Mouse (Mus musculus) monocyte, adult 5-6 weeks (primary cell): ENCODE measurements at regions not wholly inside any gene's neighbourhood (a gene's known extent, or its start where the extent isn't known, plus 50 kb on each side); places are given as distances from the start of the nearest gene placed in this dataset.

Source experiments
- ATAC-seq: fragments of 153-309, 156-312 bp; replicated peaks from 2 replicates; pipeline ENCODE4 v1.8.0; 2017; ENCODE audit warnings: mild to moderate bottlenecking; ENCODE audit not compliant: low TSS enrichment, insufficient number of reproducible peaks, severe bottlenecking, poor library complexity, low FRiP score

DNA sequence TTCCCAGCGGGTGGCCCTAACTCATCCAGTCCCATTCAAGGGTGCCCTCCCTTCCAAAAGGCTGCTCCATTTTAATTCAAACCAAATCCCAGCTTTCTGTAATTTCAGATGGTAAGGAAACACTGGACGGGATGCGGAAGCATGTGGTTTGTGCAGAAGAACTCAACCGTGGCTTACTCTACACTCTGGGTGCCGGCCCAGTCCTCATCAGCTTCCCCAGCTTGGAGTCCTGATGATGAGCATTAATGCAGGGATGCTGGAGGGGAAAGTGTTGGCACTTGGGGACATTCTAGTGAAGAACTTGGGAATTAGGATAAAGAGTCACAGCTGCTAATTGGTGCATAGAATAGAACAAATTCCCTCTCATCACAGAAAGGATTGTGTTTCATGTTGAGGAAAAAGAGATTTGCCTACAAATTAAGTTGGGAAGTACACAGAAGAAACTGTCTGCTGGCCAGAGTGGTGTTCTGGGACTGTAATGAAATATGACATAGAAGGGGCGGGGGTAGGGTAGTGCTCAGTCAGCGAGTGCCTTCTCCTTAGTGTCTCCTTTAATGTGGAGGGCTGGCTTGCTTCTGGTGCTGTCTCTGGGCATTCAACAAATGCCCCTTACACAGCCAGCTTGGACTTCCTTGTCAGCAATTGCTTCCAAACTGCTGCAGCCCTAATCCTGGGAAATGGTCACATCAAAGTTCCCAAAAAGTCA lies 285.0 kb upstream of the Bmper start:
- no peak for ATAC-seq

DNA sequence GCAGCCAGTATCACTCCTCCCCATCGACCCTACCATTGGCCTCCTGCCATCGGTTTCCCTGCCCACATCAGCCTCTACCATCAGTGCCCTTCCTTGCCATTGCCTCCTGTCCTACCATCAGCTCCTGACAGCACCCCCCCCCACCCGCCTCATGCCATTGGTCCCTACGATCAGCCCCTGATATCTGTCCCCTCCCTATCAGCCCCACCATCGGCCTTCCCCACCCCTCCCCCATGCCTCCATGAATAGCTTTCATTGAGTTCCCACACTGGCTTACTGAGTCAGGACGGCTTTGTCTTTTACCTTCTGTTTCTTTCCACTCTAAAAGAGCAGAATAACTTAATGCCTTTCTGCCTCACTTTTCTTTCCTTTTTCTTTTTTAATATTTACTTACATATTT lies 277.9 kb upstream of the Bmper start:
- no peak for ATAC-seq

DNA sequence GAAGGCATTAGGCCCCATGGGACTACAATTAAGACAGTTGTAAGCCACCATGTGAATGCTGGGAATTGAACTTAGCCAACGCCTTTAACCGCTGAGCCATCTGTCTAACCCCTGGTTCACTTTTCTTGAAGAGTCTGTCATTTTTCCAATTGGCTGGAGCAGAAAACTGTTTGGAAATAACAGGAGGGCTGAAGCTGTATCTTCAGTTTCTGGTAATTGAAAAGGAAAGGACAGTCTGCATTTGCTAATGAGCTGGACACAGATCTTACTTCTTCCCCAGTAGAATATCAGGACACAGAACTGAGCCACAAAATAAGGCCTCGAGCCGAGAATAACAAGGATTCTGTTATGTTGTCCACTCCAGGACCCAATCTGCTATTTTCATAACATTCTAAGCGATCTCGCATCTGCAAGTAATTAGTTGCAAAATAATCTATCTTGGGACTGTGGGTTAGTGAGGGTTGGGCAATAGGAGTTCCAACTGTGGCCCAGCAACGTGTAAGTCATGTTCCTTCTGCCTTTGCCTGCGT lies 277.4 kb upstream of the Bmper start:
- ATAC-seq: peak; percentile 50; the same call in 1 of the 2 replicates

DNA sequence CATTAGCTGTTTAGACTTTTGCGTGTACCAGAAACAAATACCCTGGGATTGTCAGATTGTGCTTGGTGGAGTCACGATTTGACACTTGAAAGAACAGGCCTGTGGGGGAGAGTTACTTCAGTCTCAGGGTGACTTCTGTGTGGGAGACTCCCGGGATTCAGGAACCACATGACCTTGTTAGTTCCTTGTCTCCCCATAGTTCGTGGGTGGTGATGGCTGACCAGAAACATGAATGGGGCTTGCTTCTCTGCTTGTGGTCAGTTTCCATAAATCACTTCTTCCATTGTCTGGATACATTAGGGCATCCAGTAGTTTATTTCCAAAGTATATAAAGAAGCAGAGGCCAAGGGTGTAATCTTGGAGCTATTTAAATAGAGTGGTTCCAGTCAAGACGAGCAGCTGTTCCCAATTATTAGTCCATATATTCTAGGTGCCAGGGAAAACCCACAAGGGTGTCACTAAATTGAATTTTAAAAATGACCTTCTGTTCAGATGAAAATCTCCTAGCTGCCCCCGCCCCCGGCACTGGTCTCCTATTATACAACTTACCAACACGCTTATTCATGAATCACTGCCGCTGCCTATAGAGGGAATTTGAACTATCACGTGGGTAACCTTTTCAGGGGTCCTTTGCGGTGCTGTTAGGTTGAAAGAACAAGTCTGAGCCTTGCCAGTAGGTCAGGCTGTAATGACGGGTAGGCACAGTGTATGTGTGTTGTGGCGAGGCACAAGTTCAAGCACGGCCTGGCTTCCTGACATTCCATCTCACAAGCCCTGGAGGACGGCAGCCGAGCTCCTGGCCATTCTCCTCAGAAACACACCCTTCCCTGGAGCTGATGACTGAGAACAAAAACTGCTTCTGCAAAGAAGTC lies 270.1 kb upstream of the Bmper start:
- ATAC-seq: no peak

DNA sequence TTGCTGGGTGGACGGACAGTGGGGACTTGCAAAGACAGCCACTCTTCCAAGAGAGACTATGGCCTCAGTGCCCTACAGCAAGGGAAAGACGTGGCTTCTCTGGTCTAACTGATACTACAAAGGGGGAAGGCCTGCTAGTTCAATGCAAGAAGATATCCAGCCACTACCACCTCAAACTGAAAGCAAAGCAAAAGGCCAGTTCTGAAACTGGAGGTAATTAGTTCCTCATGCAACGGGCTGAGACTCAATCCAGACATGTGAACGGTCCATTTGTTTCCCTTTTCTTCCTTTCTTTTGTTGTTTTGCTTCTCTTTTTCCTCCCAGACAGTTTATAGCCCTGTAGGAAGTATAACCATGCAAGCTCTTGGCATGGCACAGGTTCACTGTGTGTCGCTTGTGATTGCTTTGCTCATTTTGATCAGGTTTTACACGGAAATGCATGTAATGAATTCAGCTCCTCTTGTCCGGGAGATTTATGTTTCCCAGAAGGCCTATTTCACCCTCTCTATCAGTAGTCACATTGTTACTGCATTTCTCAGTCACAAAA lies 260.5 kb upstream of the Bmper start:
- ATAC-seq: peak; percentile 40

- peak; percentile 64 for ATAC-seq
These were observed 251.6 kb upstream of the Bmper start for GRCm38 (mm10) chr9:22971312-22971711.

- no peak for ATAC-seq
These were observed 246.1 kb upstream of the Bmper start for GRCm38 (mm10) chr9:22976748-22977147.

DNA sequence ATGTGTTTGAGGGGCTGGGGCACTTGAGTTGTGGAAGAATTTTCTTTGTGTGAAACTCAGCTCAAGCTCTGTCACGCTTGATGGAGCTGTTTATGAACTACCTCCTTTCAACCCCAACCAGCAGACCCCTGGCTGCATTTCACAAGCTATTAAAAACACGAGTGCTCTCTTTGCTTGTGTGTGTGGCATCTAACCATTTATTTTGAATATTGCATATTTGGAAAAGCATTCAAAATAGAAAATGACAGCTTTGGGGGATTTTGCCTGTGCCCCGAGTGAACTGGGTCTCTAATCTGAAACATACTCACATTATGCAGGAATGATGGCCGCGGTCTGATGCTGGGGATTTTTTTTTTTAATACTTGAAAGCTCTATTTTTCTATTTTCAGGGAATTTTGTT lies 243.2 kb upstream of the Bmper start:
- no peak for ATAC-seq

DNA sequence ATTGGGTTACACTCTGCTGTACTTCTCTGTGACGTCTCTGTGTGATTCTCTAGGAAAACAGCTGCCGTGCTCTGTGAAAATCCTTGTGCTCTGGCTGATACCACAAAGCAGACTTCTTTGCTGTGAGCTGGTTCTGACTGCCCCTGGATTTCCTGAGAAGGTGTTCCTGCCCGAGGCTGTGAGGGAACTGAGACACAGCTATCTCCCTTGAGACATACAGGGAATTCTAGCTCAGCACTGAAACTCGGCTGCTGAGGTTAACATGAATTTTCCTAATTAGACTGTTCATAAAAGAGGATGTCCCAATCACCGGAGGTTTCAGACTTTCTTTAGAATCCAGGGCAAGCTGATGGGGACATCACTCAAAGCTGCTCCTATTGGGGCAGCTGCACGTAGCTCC lies 233.4 kb upstream of the Bmper start:
- no peak for ATAC-seq

- no peak for ATAC-seq
These were observed 229.3 kb upstream of the Bmper start for GRCm38 (mm10) chr9:22993531-22993930.

- ATAC-seq: no peak
These were observed 227.3 kb upstream of the Bmper start for GRCm38 (mm10) chr9:22995564-22995963.

GRCm38 (mm10) chr9:22998306-22998705 lies 224.6 kb upstream of the Bmper start:
- ATAC-seq: no peak

GRCm38 (mm10) chr9:22999181-22999580 lies 223.7 kb upstream of the Bmper start:
- no peak for ATAC-seq

DNA sequence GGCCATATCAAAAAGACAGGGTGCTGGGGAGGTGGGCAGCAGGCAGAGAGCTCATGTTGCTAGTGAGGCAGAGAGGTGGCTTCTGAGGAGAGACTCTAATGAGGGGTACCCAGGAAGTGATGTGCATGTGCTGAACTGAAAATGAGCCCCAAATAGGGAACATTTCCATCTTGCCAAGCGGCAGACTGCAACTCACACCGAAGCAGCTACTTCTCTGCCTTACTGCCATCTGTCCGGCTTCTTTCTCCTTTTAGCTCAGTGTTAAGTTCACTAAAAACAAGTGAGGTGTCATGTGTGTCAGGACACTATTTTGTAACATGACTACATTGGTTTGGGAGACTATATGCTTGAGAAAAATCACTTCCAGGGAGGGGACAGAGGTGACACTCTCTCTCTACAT lies 222.7 kb upstream of the Bmper start:
- ATAC-seq: no peak

- no peak for ATAC-seq
These were observed 219.4 kb upstream of the Bmper start for GRCm38 (mm10) chr9:23003195-23004061.

GRCm38 (mm10) chr9:23005005-23005404 lies 217.9 kb upstream of the Bmper start:
- ATAC-seq: no peak

GRCm38 (mm10) chr9:23009462-23010183 lies 213.3 kb upstream of the Bmper start:
- no peak for ATAC-seq

DNA sequence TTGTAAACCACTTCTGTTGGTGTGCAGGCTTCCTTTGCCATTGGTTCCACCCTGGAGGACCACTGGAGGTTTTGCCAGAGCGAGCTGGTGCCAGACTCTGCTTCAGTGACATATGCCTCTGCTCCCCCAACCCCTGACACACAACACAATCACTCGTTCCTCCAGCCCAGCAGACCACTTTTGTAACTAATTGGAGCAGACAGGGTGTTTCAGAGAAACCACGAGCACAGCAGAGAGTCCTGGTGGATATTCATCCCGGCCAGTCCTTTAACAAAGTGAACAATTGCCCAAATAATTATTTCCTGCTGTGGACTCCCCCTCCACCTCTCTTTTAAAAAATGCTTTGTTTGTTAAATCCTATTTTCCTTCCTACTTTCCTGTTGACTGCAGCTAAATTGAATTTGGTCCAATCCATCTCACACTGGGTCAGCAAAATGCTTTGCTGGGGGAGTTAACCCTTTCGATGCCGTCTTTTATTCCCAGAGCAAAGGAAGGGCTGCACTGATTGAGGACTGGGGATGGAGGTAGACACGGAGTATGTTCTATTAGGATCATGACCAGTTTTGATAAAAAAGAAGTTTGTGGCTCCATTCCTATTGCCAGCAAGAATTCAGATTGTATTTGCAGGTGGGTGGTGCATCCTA lies 211.4 kb upstream of the Bmper start:
- ATAC-seq: no peak
